Mouse (Mus musculus) heart, adult 2 months (tissue): Measurements from ENCODE around the gene Pla2g6. TPM values are rescaled to one million over a fixed set of nuclear protein-coding genes. Genes with fewer than 3 reads are reported as not detected.

Experiments
- DNase-seq, 2 experiments: peaks; one replicate each; pipeline ENCODE4 v3.0.0; 2021
- H3K27ac ChIP-seq: fragments of 200-600 bp; 2 replicates; pipeline ENCODE4 v1.8.1; 2022
- H3K27me3 ChIP-seq: fragments of 200-500 bp; 2 replicates; pipeline ENCODE4 v1.6.1; 2012; ENCODE audit warnings: mild to moderate bottlenecking, low read length, inconsistent platforms, mixed read lengths; ENCODE audit not compliant: control insufficient read depth, insufficient read depth
- H3K36me3 ChIP-seq: fragments of 200-500 bp; 2 replicates; pipeline ENCODE4 v1.6.1; 2012; ENCODE audit warnings: low read length, inconsistent platforms; ENCODE audit not compliant: control insufficient read depth, insufficient read depth
- H3K4me1 ChIP-seq: fragments of 200-500 bp; 2 replicates; pipeline ENCODE4 v1.6.1; 2011; ENCODE audit warnings: low read length; ENCODE audit not compliant: control insufficient read depth, insufficient read depth
- H3K4me3 ChIP-seq: fragments of 200-600 bp; 2 replicates; pipeline ENCODE4 v1.8.1; 2022
- H3K79me2 ChIP-seq: fragments of 200-500 bp; replicated peaks from 2 replicates; pipeline ENCODE4 v1.6.1; 2012; ENCODE audit warnings: mild to moderate bottlenecking, inconsistent platforms, low read length, moderate library complexity, mixed read lengths; ENCODE audit not compliant: control insufficient read depth, insufficient read depth
- H3K9ac ChIP-seq: fragments of 200-500 bp; 2 replicates; pipeline ENCODE4 v1.6.1; 2012; ENCODE audit warnings: low read depth, mild to moderate bottlenecking, control low read depth, inconsistent platforms, low read length, mixed read lengths
- CTCF ChIP-seq: fragments of 200-600 bp; IDR thresholded peaks from 2 replicates; pipeline ENCODE4 v1.8.1; 2022; ENCODE audit warnings: antibody characterized with exemption, mild to moderate bottlenecking, moderate library complexity
- EP300 ChIP-seq: fragments of 200-500 bp; IDR thresholded peaks from 2 replicates; pipeline ENCODE4 v1.6.1; 2011; ENCODE audit warnings: low read depth, low read length, control low read depth; ENCODE audit not compliant: insufficient read depth
- POLR2A ChIP-seq: fragments of 200-500 bp; IDR thresholded peaks from 2 replicates; pipeline ENCODE4 v1.6.1; 2011; ENCODE audit warnings: mild to moderate bottlenecking, low read depth, low read length, control low read depth; ENCODE audit not compliant: insufficient read depth
- WGBS: fragments of 180-500 bp; shearing (Covaris S2); methylation state at CpG from one replicate; pipeline ENCODE4 v1.1.7; 2018; 5-methylcytosine and 5-hydroxymethylcytosine counted together
- intact Hi-C: fragments of 180-260 bp; cut with DNase I; formaldehyde crosslinking; loops from one replicate; pipeline ENCODE4 v1.15.1; 2025
- polyA plus RNA-seq: library from polyadenylated mRNA; depleted of rRNA; stranded (reverse); fragments of >200 nt; gene quantifications from 2 replicates; pipeline ENCODE4 v1.2.3, GENCODE M21; 2012
- total RNA-seq, 2 experiments: library from RNA; stranded (reverse); gene quantifications; 2 replicates each; pipeline ENCODE4 v1.2.3; 2021

The Pla2g6 gene
- total and polyA plus RNA-seq, 3 experiments = 10.7 to 14.0 (median 11.0) TPM

- no peak for DNase-seq
- no peak overlapping the region for H3K27ac ChIP-seq
- H3K36me3 ChIP-seq = no peaks in the 10 kb centered on the region
- no peaks in the 10 kb centered on the region for H3K4me1 ChIP-seq
- 35% methylated on average over 24 of the region's 24 CpGs for WGBS
- TF ChIP-seq EP300 (no peak), CTCF (no peak), POLR2A (no peak)
- no peaks in the 10 kb centered on the region for H3K27me3 ChIP-seq
- intact Hi-C loops = no loop called here
- H3K9ac ChIP-seq = peak overlapping the region; percentile 64
- no peaks in the 10 kb centered on the region for H3K79me2 ChIP-seq
- H3K4me3 ChIP-seq = peak overlapping the region; percentile 35; the same call in 1 of the 2 replicates
These were observed 75.6 kb downstream of the Pla2g6 start for GRCm38 (mm10) chr15:79252580-79252979.

GRCm38 (mm10) chr15:79251781-79252491 lies 76.3 kb downstream of the Pla2g6 start:
- TF ChIP-seq POLR2A (no peak), CTCF (peak; percentile 44), EP300 (0 out of 2 replicates have a peak, but pooled peaks have one; percentile 7)
- Histone ChIP-seq H3K9ac (peak overlapping the region; percentile 64), H3K27me3 (no peaks in the 10 kb centered on the region), H3K36me3 (no peaks in the 10 kb centered on the region), H3K4me3 (peak overlapping the region; percentile 35), H3K79me2 (no peaks in the 10 kb centered on the region), H3K27ac (no peak overlapping the region), H3K4me1 (no peaks in the 10 kb centered on the region)
- intact Hi-C loops = no loop called here
- peak in 1 of 2 experiments; percentile 37 for DNase-seq
- WGBS = 3% methylated on average over 61 of the region's 61 CpGs

DNA sequence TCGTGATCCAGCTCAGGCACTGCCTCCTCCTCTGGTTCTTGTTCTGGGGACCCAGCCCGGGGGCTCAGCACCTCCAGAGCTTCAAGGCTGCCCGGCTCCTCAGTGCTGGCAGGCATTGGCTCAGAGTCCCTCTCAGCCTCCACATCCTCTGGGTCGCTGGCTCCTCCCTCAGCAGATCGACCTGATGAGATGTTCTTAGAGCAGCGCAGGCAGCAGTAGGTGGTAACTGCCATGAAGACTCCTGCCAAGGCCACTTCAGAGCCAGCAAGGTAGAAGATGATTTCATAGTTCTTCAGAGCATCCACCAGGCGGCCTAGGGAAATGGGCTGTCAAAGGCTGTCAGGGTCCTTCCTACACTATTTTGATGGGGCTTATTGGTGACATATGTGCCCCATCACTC lies 77.0 kb downstream of the Pla2g6 start:
- Histone ChIP-seq H3K27me3 (no peaks in the 10 kb centered on the region), H3K79me2 (no peaks in the 10 kb centered on the region), H3K9ac (no peak overlapping the region), H3K4me3 (no peak overlapping the region), H3K27ac (no peak overlapping the region), H3K36me3 (no peaks in the 10 kb centered on the region), H3K4me1 (no peaks in the 10 kb centered on the region)
- DNase-seq = no peak
- TF ChIP-seq EP300 = no peak
- TF ChIP-seq POLR2A = no peak
- no peak for TF ChIP-seq CTCF
- 69% methylated on average over 7 of the region's 7 CpGs for WGBS
- intact Hi-C loops = no loop called here

- no peak overlapping the region for H3K27ac ChIP-seq
- WGBS = 82% methylated on average over 2 of the region's 2 CpGs
These were observed 78.0 kb downstream of the Pla2g6 start for GRCm38 (mm10) chr15:79250236-79250635.

GRCm38 (mm10) chr15:79245321-79245720 lies 82.9 kb downstream of the Pla2g6 start:
- intact Hi-C loops = loop anchor here (5.0 to 10.0 kb wide), 2 partner anchors 42 to 359 kb away; partner anchors contain the start of genes Baiap2l2 and Dmc1
- 73% methylated on average over 3 of the region's 3 CpGs for WGBS
- no peak for DNase-seq
- no peak overlapping the region for H3K9ac ChIP-seq
- H3K4me3 ChIP-seq = no peak overlapping the region
- H3K79me2 ChIP-seq = no peaks in the 10 kb centered on the region
- H3K27me3 ChIP-seq = no peaks in the 10 kb centered on the region
- TF ChIP-seq POLR2A (no peak), EP300 (no peak), CTCF (no peak)
- H3K36me3 ChIP-seq = no peaks in the 10 kb centered on the region
- H3K4me1 ChIP-seq = peaks cover 2% of the 10 kb centered on the region
- peak overlapping the region; percentile 20; the same call in 1 of the 2 replicates for H3K27ac ChIP-seq

More at GRCm38 (mm10) chr15:79250236-79250635, 78.0 kb downstream of the Pla2g6 start:
- H3K9ac ChIP-seq = no peak overlapping the region
- H3K4me3 ChIP-seq = no peak overlapping the region
- TF ChIP-seq EP300 = no peak
- no peak for TF ChIP-seq CTCF
- no peak for TF ChIP-seq POLR2A
- H3K27me3 ChIP-seq = no peaks in the 10 kb centered on the region
- no peaks in the 10 kb centered on the region for H3K4me1 ChIP-seq
- H3K36me3 ChIP-seq = no peaks in the 10 kb centered on the region
- intact Hi-C loops = no loop called here
- DNase-seq = no peak
- no peaks in the 10 kb centered on the region for H3K79me2 ChIP-seq

DNA sequence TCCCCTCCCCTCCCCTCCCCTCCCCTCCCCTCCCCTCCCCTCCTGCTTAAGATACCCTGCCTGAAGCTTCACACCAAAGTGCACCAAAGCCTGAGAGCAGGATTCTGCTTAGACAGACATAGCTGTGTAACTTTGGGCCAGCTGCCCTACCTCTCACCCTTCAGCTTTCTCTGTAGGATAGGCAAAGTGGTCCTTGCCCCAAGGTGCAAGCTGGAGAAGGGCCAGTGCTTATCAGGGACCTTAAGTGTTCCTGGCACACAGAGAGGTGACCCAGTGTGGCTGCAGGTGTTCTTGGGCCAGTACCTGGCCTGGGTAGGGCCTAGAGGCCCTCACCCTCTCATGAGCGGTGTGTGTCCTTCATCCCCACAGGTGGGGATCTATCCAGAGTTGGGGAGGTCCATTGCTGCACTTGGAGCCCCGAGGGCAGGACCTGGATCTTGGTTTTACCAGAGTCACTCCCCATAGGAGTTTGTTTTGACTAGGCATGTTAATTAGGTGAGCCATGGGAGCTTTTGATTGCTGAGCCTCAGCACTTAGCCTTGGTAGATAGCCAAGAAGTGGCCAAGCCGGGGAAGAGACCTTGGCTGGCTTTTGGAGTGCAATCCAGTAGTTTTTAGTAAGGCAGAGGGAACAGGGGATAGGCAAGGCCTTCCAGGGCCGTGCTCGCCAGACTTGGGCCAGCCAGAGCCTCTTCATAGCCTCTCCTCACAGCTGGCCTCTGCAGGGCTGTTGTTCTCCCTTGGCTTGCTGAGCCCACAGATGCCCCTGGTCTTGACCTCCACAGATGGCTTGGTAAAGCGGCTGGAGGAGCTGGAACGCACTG lies 83.9 kb downstream of the Pla2g6 start:
- no peaks in the 10 kb centered on the region for H3K79me2 ChIP-seq
- TF ChIP-seq EP300 (no peak), POLR2A (no peak), CTCF (no peak)
- H3K36me3 ChIP-seq = no peaks in the 10 kb centered on the region
- peaks cover 2% of the 10 kb centered on the region for H3K4me1 ChIP-seq
- no peak overlapping the region for H3K9ac ChIP-seq
- H3K27me3 ChIP-seq = no peaks in the 10 kb centered on the region
- intact Hi-C loops = loop anchor here (5.0 to 10.0 kb wide), 3 partner anchors 83 to 361 kb away; partner anchors contain the start of genes Dmc1, Maff and Pla2g6
- H3K4me3 ChIP-seq = no peak overlapping the region
- DNase-seq = peak; percentile 39 to 46
- 62% methylated on average over 7 of the region's 7 CpGs for WGBS
- H3K27ac ChIP-seq = peak overlapping the region; percentile 81
